Comparison of ENCODE assay signal across 8 mouse cellular contexts in genomic region chr19:37551040-37551566, GRCm38 (mm10). TPM values are rescaled to one million over a fixed set of nuclear protein-coding genes. Genes with fewer than 3 reads are reported as not detected.
DNase-seq lines count a peak whose midpoint lies in the region; ATAC-seq and TF ChIP-seq lines count a peak whose summit lies in the region.

No protein-coding gene starts in this region.

- TF ChIP-seq CTCF in left cerebral cortex, adult 2 months (IDR thresholded peaks at IDR 0.05): no peak

- H3K36me3 ChIP-seq in embryonic facial prominence, embryonic 13.5 days: no peaks in the 10 kb centered on the region
- H3K36me3 ChIP-seq in intestine, embryonic 15.5 days: no peaks in the 10 kb centered on the region
- no peaks in the 10 kb centered on the region for H3K36me3 ChIP-seq in neural tube, embryonic 13.5 days

- peaks cover 3% of the 10 kb centered on the region; the same call in 1 of the 2 replicates for H3K4me1 ChIP-seq in embryonic facial prominence, embryonic 13.5 days
- no peaks in the 10 kb centered on the region for H3K4me1 ChIP-seq in intestine, embryonic 15.5 days (replicated peaks)
- 0 out of 2 replicates have a peak, but pooled peaks cover 7% of the 10 kb centered on the region for H3K4me1 ChIP-seq in neural tube, embryonic 13.5 days (replicated peaks)

- DNase-seq in left cerebral cortex, adult 2 months (ENCODE audit: extremely low spot score in 1 of 2, low spot score in 2 of 2): no peak
- no peak for DNase-seq in left cerebral cortex, adult 11 months (ENCODE audit: low spot score)
- DNase-seq in retina, embryonic 14.5 days (ENCODE audit: low spot score): no peak
- DNase-seq in thymus, postnatal 25 days: no peak
- no peak for DNase-seq in T-cell, adult 2 months (ENCODE audit: low spot score)

- WGBS in embryonic facial prominence, embryonic 13.5 days: 17% methylated on average over 8 of the region's 8 CpGs
- WGBS in intestine, embryonic 15.5 days: 16% methylated on average over 8 of the region's 8 CpGs
- 17% methylated on average over 8 of the region's 8 CpGs for whole genome bisulfite sequencing in neural tube, embryonic 13.5 days

- peak overlapping the region; percentile 98 for H3K27ac ChIP-seq in left cerebral cortex, adult 2 months
- H3K27ac ChIP-seq in embryonic facial prominence, embryonic 13.5 days: no peak overlapping the region
- peak overlapping the region; percentile 87; the same call in 1 of the 2 replicates for H3K27ac ChIP-seq in intestine, embryonic 15.5 days
- peak overlapping the region; percentile 75; the same call in 1 of the 2 replicates for H3K27ac ChIP-seq in neural tube, embryonic 13.5 days (replicated peaks)

- H3K4me2 ChIP-seq in embryonic facial prominence, embryonic 13.5 days: peak overlapping the region; percentile 99
- H3K4me2 ChIP-seq in intestine, embryonic 15.5 days (replicated peaks): peak overlapping the region; percentile 87
- H3K4me2 ChIP-seq in neural tube, embryonic 13.5 days: peak overlapping the region; percentile 95

- peak overlapping the region; percentile 76 for H3K4me3 ChIP-seq in left cerebral cortex, adult 2 months
- H3K4me3 ChIP-seq in embryonic facial prominence, embryonic 13.5 days: peak overlapping the region; percentile 78
- H3K4me3 ChIP-seq in intestine, embryonic 15.5 days (replicated peaks): peak overlapping the region; percentile 86
- H3K4me3 ChIP-seq in neural tube, embryonic 13.5 days: peak overlapping the region; percentile 79

- no peak for ATAC-seq in embryonic facial prominence, embryonic 13.5 days (ENCODE audit: insufficient number of reproducible peaks, insufficient read depth, low FRiP score, low TSS enrichment, low read depth)
- ATAC-seq in intestine, embryonic 15.5 days: no peak; the same call in 1 of the 2 replicates
- ATAC-seq in neural tube, embryonic 13.5 days (ENCODE audit: low read depth): 0 out of 2 replicates have a peak, but pooled peaks have one; percentile 45

- H3K27me3 ChIP-seq in embryonic facial prominence, embryonic 13.5 days: peaks cover 38% of the 10 kb centered on the region
- no peaks in the 10 kb centered on the region for H3K27me3 ChIP-seq in intestine, embryonic 15.5 days (replicated peaks)
- peaks cover 24% of the 10 kb centered on the region for H3K27me3 ChIP-seq in neural tube, embryonic 13.5 days

- intact Hi-C loops in left cerebral cortex, adult 2 months (cut with DNase I): no loop called here

- no peaks in the 10 kb centered on the region for H3K9me3 ChIP-seq in embryonic facial prominence, embryonic 13.5 days
- no peaks in the 10 kb centered on the region for H3K9me3 ChIP-seq in intestine, embryonic 15.5 days
- H3K9me3 ChIP-seq in neural tube, embryonic 13.5 days: no peaks in the 10 kb centered on the region

- peak overlapping the region; percentile 73 for H3K9ac ChIP-seq in embryonic facial prominence, embryonic 13.5 days
- H3K9ac ChIP-seq in intestine, embryonic 15.5 days: peak overlapping the region; percentile 82
- peak overlapping the region; percentile 80 for H3K9ac ChIP-seq in neural tube, embryonic 13.5 days

RNA-seq across cellular contexts. Expression of gene Exoc6, which starts 0.9 kb away (rescaled TPM):
- 10 to 100 TPM; 40.3 to 43.4 TPM for total RNA-seq in left cerebral cortex, adult 2 months (2021)
- 4.3 and 6.0 TPM in 2 replicates for polyA plus RNA-seq in embryonic facial prominence, embryonic 13.5 days (2015; fragmentation: Nextera tagmentation; extraction: Ambion mirVana)
- polyA plus RNA-seq in intestine, embryonic 15.5 days (2015; fragmentation: Nextera tagmentation; extraction: Ambion mirVana): 17.8 and 18.9 TPM in 2 replicates
- 14.7 and 16.3 TPM in 2 replicates for polyA plus RNA-seq in neural tube, embryonic 13.5 days (2015; fragmentation: Nextera tagmentation; extraction: Ambion mirVana)
